Mouse (Mus musculus): ENCODE results near the gene Stk32b. TPM values are rescaled to one million over a fixed set of nuclear protein-coding genes. Genes with fewer than 3 reads are reported as not detected.

Stk32b gene
- total and polyA plus RNA-seq, 3 experiments: 0.05 TPM; not detected in 2

DNA sequence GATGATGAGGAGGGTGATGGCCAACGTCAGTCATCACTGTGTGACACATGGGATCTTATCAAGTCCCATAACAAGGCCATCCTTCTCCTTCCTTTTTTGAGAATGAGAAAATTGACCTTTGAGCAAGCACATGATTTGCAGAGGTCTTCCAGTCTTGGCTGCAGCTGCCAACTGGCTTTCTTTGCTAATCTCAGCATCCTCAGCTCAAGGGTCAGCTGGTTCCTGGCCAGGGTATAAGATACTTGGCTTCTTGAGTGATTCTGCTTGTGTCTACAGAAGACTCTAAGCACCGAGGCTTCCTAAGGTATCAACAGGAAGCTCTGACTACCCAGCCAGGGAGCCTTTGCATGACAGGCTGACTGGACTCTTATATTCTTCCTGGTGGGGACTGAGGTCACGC is 269.4 kb downstream of the Stk32b start:
- peaks cover 13% of the 10 kb centered on the region for H3K9me3 ChIP-seq (replicated peaks)
- DNase-seq (ENCODE audit: low spot score) (no peak), ATAC-seq (ENCODE audit: extremely low read depth, insufficient number of reproducible peaks, low FRiP score, poor library complexity, severe bottlenecking) (no peak)
- TF ChIP-seq GATA2 (IDR thresholded peaks at IDR 0.05; ENCODE audit: borderline replicate concordance, low read depth, low read length) (no peak), TAL1 (conservative IDR thresholded peaks at IDR 0.05; ENCODE audit: low read depth, low read length) (no peak), POLR2AphosphoS5 (IDR thresholded peaks at IDR 0.05; ENCODE audit: insufficient replicate concordance, low read depth, low read length) (no peak), CTCF (IDR thresholded peaks at IDR 0.05; ENCODE audit: low read depth, low read length) (no peak)
- H3K36me3 ChIP-seq (replicated peaks): no peaks in the 10 kb centered on the region
- H3K27me3 ChIP-seq (ENCODE audit: insufficient read depth, low read length): no peaks in the 10 kb centered on the region
- no peak overlapping the region for H3K4me3 ChIP-seq (ENCODE audit: low read depth, low read length)
- no peaks in the 10 kb centered on the region for H3K4me1 ChIP-seq (ENCODE audit: insufficient read depth, low read depth, low read length)

DNA sequence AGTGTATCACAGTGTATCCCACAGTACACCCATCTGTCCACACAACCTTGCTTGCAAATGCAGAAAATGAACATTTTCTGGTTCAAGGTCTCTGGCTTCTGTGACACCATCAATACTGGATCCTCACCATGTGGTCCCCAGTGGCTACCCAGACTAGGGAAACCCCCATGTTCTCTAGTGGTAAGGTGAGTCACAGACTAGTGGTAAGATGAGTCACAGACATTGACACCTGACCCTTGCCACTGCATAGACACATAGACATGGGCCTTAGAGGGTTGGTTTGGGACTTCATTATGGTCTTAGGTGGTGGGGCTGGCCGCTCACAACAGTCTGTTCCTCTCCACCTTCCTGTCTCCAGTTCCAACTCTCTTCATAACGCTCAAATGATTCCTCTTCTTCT is 274.2 kb downstream of the Stk32b start:
- ATAC-seq (ENCODE audit: extremely low read depth, insufficient number of reproducible peaks, low FRiP score, poor library complexity, severe bottlenecking): no peak
- TF ChIP-seq CTCF (IDR thresholded peaks at IDR 0.05; ENCODE audit: low read depth, low read length): no peak
- no peak for TF ChIP-seq POLR2AphosphoS5 (IDR thresholded peaks at IDR 0.05; ENCODE audit: insufficient replicate concordance, low read depth, low read length)
- no peak for TF ChIP-seq TAL1 (conservative IDR thresholded peaks at IDR 0.05; ENCODE audit: low read depth, low read length)
- no peak for TF ChIP-seq GATA2 (IDR thresholded peaks at IDR 0.05; ENCODE audit: borderline replicate concordance, low read depth, low read length)
- TF ChIP-seq GATA1 (IDR thresholded peaks at IDR 0.05; ENCODE audit: borderline replicate concordance, low read length): no peak
- Histone ChIP-seq H3K4me3 (ENCODE audit: low read depth, low read length) (no peak overlapping the region), H3K27me3 (ENCODE audit: insufficient read depth, low read length) (no peaks in the 10 kb centered on the region), H3K36me3 (replicated peaks) (no peaks in the 10 kb centered on the region), H3K4me1 (ENCODE audit: insufficient read depth, low read depth, low read length) (no peaks in the 10 kb centered on the region), H3K9me3 (replicated peaks) (peaks cover 13% of the 10 kb centered on the region)
- DNase-seq (ENCODE audit: low spot score): no peak

DNA sequence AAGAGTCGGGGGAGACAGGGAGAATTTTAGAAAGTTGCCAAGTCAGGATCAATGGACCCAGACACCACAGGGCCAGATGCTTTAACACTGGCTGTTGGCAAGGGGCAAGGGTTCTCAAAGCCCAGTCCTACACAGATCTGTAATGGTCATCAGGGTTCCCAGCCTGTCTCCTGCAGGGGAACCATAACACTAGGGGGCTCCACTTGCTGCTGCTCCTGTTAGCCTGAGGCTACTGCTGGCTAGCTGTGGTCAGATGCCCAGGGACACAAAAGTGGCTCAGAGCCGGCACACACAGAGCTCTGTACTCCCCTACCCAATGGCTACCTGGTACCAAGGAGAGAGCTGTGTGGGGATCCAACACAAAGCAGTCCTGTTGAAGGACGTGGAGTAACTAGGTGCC is 281.6 kb downstream of the Stk32b start:
- ATAC-seq (ENCODE audit: extremely low read depth, insufficient number of reproducible peaks, low FRiP score, poor library complexity, severe bottlenecking): no peak
- H3K4me3 ChIP-seq (ENCODE audit: low read depth, low read length): no peak overlapping the region
- H3K27me3 ChIP-seq (ENCODE audit: insufficient read depth, low read length): no peaks in the 10 kb centered on the region
- peaks cover 21% of the 10 kb centered on the region for H3K9me3 ChIP-seq (replicated peaks)
- TF ChIP-seq GATA1 (IDR thresholded peaks at IDR 0.05; ENCODE audit: borderline replicate concordance, low read length) (no peak), POLR2AphosphoS5 (IDR thresholded peaks at IDR 0.05; ENCODE audit: insufficient replicate concordance, low read depth, low read length) (no peak), CTCF (IDR thresholded peaks at IDR 0.05; ENCODE audit: low read depth, low read length) (no peak), TAL1 (conservative IDR thresholded peaks at IDR 0.05; ENCODE audit: low read depth, low read length) (no peak), GATA2 (IDR thresholded peaks at IDR 0.05; ENCODE audit: borderline replicate concordance, low read depth, low read length) (no peak)
- H3K4me1 ChIP-seq (ENCODE audit: insufficient read depth, low read depth, low read length): no peaks in the 10 kb centered on the region
- no peaks in the 10 kb centered on the region for H3K36me3 ChIP-seq (replicated peaks)
- no peak for DNase-seq (ENCODE audit: low spot score)

DNA sequence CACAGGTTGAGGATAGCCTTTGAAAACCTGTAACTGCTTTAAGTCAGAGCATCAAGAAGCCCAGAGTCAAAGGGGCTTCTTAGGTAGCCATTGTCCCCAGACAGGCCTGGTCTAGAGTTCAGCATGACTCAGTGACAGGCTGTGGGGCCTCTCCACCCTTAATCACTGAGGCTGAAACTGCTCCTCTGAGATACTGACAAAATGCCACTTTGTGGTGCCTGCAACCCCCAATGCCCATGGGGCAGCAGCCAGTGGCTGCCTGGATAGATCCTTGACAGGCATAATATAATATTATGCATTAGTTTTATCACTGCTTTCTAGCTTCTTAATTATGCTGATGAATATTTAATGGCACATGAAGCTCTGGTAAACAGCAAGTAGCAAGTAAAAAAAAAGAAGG is 289.8 kb downstream of the Stk32b start:
- Histone ChIP-seq H3K4me3 (ENCODE audit: low read depth, low read length) (no peak overlapping the region), H3K4me1 (ENCODE audit: insufficient read depth, low read depth, low read length) (no peaks in the 10 kb centered on the region), H3K36me3 (replicated peaks) (no peaks in the 10 kb centered on the region), H3K9me3 (replicated peaks) (peaks cover 12% of the 10 kb centered on the region), H3K27me3 (ENCODE audit: insufficient read depth, low read length) (no peaks in the 10 kb centered on the region)
- DNase-seq (ENCODE audit: low spot score): no peak
- ATAC-seq (ENCODE audit: extremely low read depth, insufficient number of reproducible peaks, low FRiP score, poor library complexity, severe bottlenecking): no peak
- TF ChIP-seq POLR2AphosphoS5 (IDR thresholded peaks at IDR 0.05; ENCODE audit: insufficient replicate concordance, low read depth, low read length) (no peak), CTCF (IDR thresholded peaks at IDR 0.05; ENCODE audit: low read depth, low read length) (no peak), GATA1 (IDR thresholded peaks at IDR 0.05; ENCODE audit: borderline replicate concordance, low read length) (no peak)

DNA sequence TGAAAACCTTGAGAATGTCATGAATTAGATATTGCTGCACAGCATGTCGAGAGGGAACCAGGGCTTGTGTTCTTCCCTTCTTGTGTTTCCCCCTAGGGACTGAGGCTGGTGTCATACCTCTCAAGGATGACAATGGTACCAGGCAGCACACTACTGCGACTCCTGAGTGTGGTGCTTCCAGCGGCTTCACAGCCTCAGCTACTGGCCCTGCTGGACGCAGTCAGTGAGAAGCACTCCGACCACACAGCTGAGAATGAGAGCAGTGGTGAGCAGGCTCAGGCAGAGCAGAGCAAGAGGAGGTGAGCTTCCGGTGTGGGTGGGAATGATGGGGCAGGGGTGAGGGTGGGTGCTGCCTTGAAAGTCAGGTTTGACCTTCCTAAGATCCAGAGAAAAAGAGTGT is 297.9 kb downstream of the Stk32b start:
- TF ChIP-seq CTCF (IDR thresholded peaks at IDR 0.05; ENCODE audit: low read depth, low read length) (no peak), TAL1 (conservative IDR thresholded peaks at IDR 0.05; ENCODE audit: low read depth, low read length) (no peak), POLR2AphosphoS5 (IDR thresholded peaks at IDR 0.05; ENCODE audit: insufficient replicate concordance, low read depth, low read length) (no peak), GATA1 (IDR thresholded peaks at IDR 0.05; ENCODE audit: borderline replicate concordance, low read length) (no peak), GATA2 (IDR thresholded peaks at IDR 0.05; ENCODE audit: borderline replicate concordance, low read depth, low read length) (no peak)
- no peak for ATAC-seq (ENCODE audit: extremely low read depth, insufficient number of reproducible peaks, low FRiP score, poor library complexity, severe bottlenecking)
- Histone ChIP-seq H3K27me3 (ENCODE audit: insufficient read depth, low read length) (peaks cover 5% of the 10 kb centered on the region; the same call in 1 of the 2 replicates), H3K4me1 (ENCODE audit: insufficient read depth, low read depth, low read length) (no peaks in the 10 kb centered on the region), H3K9me3 (replicated peaks) (peaks cover 43% of the 10 kb centered on the region), H3K4me3 (ENCODE audit: low read depth, low read length) (no peak overlapping the region), H3K36me3 (replicated peaks) (no peaks in the 10 kb centered on the region)
- DNase-seq (ENCODE audit: low spot score): no peak

Other genes starting within 250 kb of the Stk32b start
- not detected in 2 replicates for gene Cytl1, start 18.3 kb upstream of the Stk32b start, total RNA-seq (2014; fragmentation: Nextera tagmentation)
- gene Cytl1, start 18.3 kb upstream of the Stk32b start, total RNA-seq (2017): not detected in 2 replicates
- gene Cytl1, start 18.3 kb upstream of the Stk32b start, polyA plus RNA-seq (2012): not detected in 2 replicates
- not detected in 2 replicates for gene Msx1, start 107.4 kb upstream of the Stk32b start, total RNA-seq (2014; fragmentation: Nextera tagmentation)
- not detected in 2 replicates for gene Msx1, start 107.4 kb upstream of the Stk32b start, total RNA-seq (2017)
- gene Msx1, start 107.4 kb upstream of the Stk32b start, polyA plus RNA-seq (2012): not detected in 2 replicates